In genomic region chr6:136407608-136408192, GRCm38 (mm10) we compare ENCODE assay signal across 17 mouse cellular contexts. TPM values are rescaled to one million over a fixed set of nuclear protein-coding genes. Genes with fewer than 3 reads are reported as not detected.
DNase-seq lines count a peak whose midpoint lies in the region.
"Had no signal": no experiment of that assay in that cellular context is flagged by ENCODE, and none has a peak within 500 bp of the region (broad histone marks: within the 10 kb centered on the region; RNA-seq: fewer than 3 reads in every experiment).

No protein-coding gene starts in this region.

- DNase-seq in adrenal gland, adult (ENCODE audit: inconsistent age in 2 of 2, low spot score in 1 of 2), result peak; percentile 46 to 66
- no peak for DNase-seq in adrenal gland, postnatal 25 days
- DNase-seq in adrenal gland, postnatal 10 days, result peak; percentile 17
- peak; percentile 43 for DNase-seq in kidney, postnatal 14 days
- DNase-seq in lung, postnatal 36 days, result peak; percentile 74
- DNase-seq in cerebellum, postnatal 14 days, result no peak
- DNase-seq in thymus, postnatal 0 days (ENCODE audit: low spot score), result no peak
- no peak for DNase-seq in adipocyte (ENCODE audit: low spot score)
- DNase-seq: cerebellum, adult 8-10 months; gastrocnemius, postnatal 14 days; thymus, postnatal 14 days had no signal

RNA-seq across cellular contexts. Expression of gene E330021D16Rik, which starts 7.7 kb away (rescaled TPM):
- not detected in 2 replicates for total RNA-seq in adrenal gland, postnatal 25 days (2021)
- total RNA-seq in adrenal gland, postnatal 10 days (2021), result not detected
- 0.08 and 0.13 TPM in 2 replicates for polyA plus RNA-seq in thymus, postnatal 0 days (2015; fragmentation: Nextera tagmentation; extraction: Ambion mirVana)
- total RNA-seq: gastrocnemius, postnatal 14 days; left cerebral cortex, adult 18-20 months had no signal
- polyA plus RNA-seq: heart, embryonic 14.5 days; hindbrain, embryonic 12.5 days; large intestine, adult 2 months; limb, embryonic 13.5 days; midbrain, embryonic 11.5 days had no signal

Comparison
In these comparisons a context has a peak if more than half of its experiments do, and no peak if none do; other contexts are left out.
1. DNase-seq: peak in adrenal gland, adult (2 of 2), adrenal gland, postnatal 10 days (single experiment), kidney, postnatal 14 days (single experiment) and lung, postnatal 36 days (single experiment); none in adrenal gland, postnatal 25 days (single experiment), cerebellum, postnatal 14 days (0 of 2), thymus, postnatal 0 days (single experiment) and adipocyte (single experiment).